Mouse (Mus musculus) frontal cortex, postnatal 10 days (tissue): ENCODE measurements around the gene Rnaseh2a.

Source experiments
- DNase-seq, 2 experiments: peaks; one replicate each; pipeline ENCODE4 v3.0.0; 2022; ENCODE audit warnings: low spot score in 2 of 2, mixed read lengths in 1 of 2

Rnaseh2a gene

GRCm38 (mm10) chr8:84984294-84985048, 14.9 kb upstream of the Rnaseh2a start:
- peak; percentile 32 to 52 for DNase-seq

- DNase-seq, result no peak
Observed at GRCm38 (mm10) chr8:84982499-84983011, 13.0 kb upstream of the Rnaseh2a start.

- DNase-seq, result peak in 1 of 2 experiments; percentile 43
Observed at GRCm38 (mm10) chr8:84981644-84982498, 12.3 kb upstream of the Rnaseh2a start.

GRCm38 (mm10) chr8:84980622-84981358, 11.2 kb upstream of the Rnaseh2a start:
- peak; percentile 68 to 72 for DNase-seq

GRCm38 (mm10) chr8:84979599-84980421, 10.2 kb upstream of the Rnaseh2a start:
- peak; percentile 89 to 91 for DNase-seq

- peak; percentile 92 to 96 for DNase-seq
Observed at GRCm38 (mm10) chr8:84978248-84978940, 8.8 kb upstream of the Rnaseh2a start, which contains the start of gene Junb. Gene Junb, minus strand, starts transcription at chr8:84978718.

GRCm38 (mm10) chr8:84977435-84978247, 8.1 kb upstream of the Rnaseh2a start:
- peak; percentile 69 for DNase-seq

GRCm38 (mm10) chr8:84976763-84977434, 7.3 kb upstream of the Rnaseh2a start:
- DNase-seq, result no peak

GRCm38 (mm10) chr8:84976031-84976762, 6.6 kb upstream of the Rnaseh2a start:
- DNase-seq, result peak; percentile 90 to 94

- peak; percentile 49 to 58 for DNase-seq
Observed at GRCm38 (mm10) chr8:84975434-84975833, 5.9 kb upstream of the Rnaseh2a start.

GRCm38 (mm10) chr8:84974543-84975142, 5.1 kb upstream of the Rnaseh2a start:
- DNase-seq, result no peak

GRCm38 (mm10) chr8:84973803-84974542, 4.4 kb upstream of the Rnaseh2a start:
- no peak for DNase-seq

- DNase-seq, result no peak
Observed at GRCm38 (mm10) chr8:84973079-84973478, 3.5 kb upstream of the Rnaseh2a start.

GRCm38 (mm10) chr8:84970913-84971312, 1.3 kb upstream of the Rnaseh2a start:
- no peak for DNase-seq

- no peak for DNase-seq
Observed at GRCm38 (mm10) chr8:84970135-84970790, 696 bp upstream of the Rnaseh2a start.

- DNase-seq, result no peak
Observed at GRCm38 (mm10) chr8:84968650-84969049, 917 bp downstream of the Rnaseh2a start.
